Mouse (Mus musculus) T-helper 17 cell (primary cell): Measurements from ENCODE around the gene Arhgap27.
"Not testable (repeated sequence)": the region's sequence is repeated elsewhere in the genome, so short reads cannot be mapped to it uniquely, and the experiment has no call there.

Source experiments
- in situ Hi-C, 2 experiments: fragments of 300-600 bp; cut with MboI, MseI; formaldehyde crosslinking; loops; 1 replicate in 1 of 2; 2 replicates in 1 of 2; pipeline ENCODE4 v1.15.1; 2025; ENCODE audit warnings: high pct_unique_total_duplicates in 2 of 2

Gene Arhgap27

GRCm38 (mm10) chr11:103335561-103335960 is 27.9 kb downstream of the Arhgap27 start:
- in situ Hi-C loops = no loop called here

- in situ Hi-C loops = no loop called here
Measured at GRCm38 (mm10) chr11:103334925-103335324, 28.6 kb downstream of the Arhgap27 start.

GRCm38 (mm10) chr11:103333719-103334398 is 29.6 kb downstream of the Arhgap27 start:
- in situ Hi-C loops = no loop called here

DNA sequence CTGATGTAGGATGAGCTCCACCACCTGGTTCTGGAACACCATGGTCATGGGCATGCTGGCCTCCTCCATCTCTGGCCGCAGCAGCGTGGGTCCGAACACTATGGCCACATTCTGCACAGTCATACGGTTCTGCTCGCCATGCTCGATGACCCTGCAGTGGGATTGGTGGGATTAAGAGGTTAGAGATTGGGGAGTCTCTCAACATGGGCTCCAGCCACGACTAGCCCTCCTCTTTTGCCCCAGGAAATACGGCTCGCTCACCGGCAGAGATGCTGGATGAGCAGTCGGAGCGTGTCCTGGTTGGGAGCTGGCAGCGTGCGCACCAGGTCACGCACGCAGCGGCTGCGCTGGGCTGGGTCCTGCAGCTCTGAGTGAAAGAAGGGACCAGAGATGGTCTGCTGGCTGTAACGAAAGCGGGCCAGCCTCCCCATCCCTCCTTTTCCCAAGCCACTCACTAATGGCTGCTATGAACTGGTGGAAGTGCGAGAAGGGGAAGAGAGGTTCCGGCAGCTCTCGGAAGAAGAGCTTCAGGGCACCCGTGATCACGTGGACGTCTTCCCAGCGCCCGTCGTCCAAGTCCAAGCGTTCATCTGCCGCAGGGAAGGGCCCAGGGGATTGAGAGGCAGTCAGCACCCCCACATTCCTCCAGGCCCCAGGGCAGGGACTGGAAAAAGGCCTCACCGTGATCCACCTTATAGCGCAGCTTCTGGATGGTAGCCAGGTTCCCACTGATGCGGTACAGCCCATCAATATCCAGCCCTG is 30.4 kb downstream of the Arhgap27 start:
- in situ Hi-C loops = no loop called here

DNA sequence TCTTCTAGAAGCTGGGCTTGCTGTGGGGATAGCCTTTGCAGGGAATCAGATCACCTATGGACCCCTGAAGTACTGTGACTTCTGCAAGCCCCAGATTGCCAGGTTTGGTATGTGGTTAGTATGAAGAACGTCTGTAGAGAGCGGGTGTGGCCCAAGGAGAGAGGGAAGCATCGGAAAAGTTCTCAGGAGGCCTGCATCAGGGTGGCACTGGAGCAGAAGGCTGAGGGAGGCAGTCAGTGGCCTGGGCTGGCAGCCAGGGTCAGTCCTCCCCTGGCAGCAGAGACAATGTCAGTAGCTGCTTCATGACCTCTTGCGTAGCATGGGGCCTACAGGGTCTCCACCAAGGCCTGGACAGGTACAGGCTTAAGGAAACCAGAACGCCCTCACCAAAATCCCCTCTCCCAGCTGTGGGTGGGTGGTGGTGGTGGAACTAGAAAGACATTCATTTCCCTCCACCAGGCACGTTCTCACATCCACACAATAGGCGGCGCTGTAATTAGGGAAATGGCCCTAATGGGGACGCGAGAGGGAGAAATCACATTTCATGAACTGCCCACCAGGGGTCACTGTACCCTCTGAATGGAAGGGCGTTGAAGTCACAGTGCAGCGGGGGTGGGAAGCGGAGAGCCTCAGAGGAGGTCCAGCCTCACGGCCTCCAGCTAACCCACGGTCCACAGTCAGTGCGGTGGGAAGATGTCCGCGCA is 31.2 kb downstream of the Arhgap27 start:
- in situ Hi-C loops = no loop called here

- in situ Hi-C loops = no loop called here
Measured at GRCm38 (mm10) chr11:103331502-103332185, 31.8 kb downstream of the Arhgap27 start.

- in situ Hi-C loops = no loop called here
Measured at GRCm38 (mm10) chr11:103330651-103331319, 32.7 kb downstream of the Arhgap27 start.

- in situ Hi-C loops = loop anchor here in 1 of 2 experiments (5.0 kb wide), 3 partner anchors 105 to 225 kb away; partner anchors contain the start of genes Acbd4, Fmnl1 and Plcd3
Measured at GRCm38 (mm10) chr11:103326950-103327349, 36.5 kb downstream of the Arhgap27 start.

DNA sequence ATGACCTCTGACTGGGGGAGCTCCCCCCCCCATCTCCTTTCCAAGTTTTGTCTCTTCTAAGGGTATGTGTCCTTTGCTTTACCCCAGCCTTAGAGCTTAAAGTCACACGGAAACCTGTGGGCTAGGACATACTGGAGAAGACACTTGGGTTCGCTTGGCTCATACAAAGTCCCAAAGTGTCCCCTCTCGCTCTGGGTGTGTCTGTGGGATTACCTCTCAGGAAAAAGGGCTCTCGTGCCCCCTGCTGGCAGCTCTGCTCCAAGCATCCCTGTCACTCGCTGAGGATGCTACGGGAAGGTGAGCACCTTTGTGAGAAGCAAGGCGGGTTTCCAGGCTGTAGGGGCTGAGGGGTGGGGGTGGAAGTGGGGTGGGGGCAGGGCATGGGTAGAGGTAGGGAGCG is 38.3 kb downstream of the Arhgap27 start:
- in situ Hi-C loops = loop anchor here in 1 of 2 experiments (5.0 kb wide), 3 partner anchors 103 to 223 kb away; partner anchors contain the start of genes Acbd4, Fmnl1 and Plcd3

- in situ Hi-C loops = loop anchor here in 1 of 2 experiments (5.0 kb wide), 3 partner anchors 102 to 222 kb away; partner anchors contain the start of genes Acbd4, Fmnl1 and Plcd3
Measured at GRCm38 (mm10) chr11:103324723-103325122, 38.8 kb downstream of the Arhgap27 start.

DNA sequence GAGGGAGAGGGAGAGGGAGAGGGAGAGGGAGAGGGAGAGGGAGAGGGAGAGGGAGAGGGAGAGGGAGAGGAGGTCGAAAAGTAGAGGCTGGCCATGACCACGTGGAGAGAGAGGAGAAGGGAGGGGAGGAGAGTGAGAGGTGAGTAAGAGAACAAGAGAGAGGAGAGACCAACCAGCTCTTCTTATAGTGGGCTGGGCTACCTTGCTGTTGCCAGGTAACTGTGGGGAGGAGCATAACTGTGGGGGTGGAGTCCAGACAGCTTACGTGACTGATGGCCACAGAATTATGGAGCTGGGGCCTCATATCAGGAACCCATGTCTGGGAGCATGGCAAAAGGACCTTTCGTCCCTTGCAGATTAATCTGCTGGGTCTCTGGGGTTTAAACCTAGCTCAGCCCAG is 40.7 kb downstream of the Arhgap27 start:
- in situ Hi-C loops = not testable (repeated sequence)

DNA sequence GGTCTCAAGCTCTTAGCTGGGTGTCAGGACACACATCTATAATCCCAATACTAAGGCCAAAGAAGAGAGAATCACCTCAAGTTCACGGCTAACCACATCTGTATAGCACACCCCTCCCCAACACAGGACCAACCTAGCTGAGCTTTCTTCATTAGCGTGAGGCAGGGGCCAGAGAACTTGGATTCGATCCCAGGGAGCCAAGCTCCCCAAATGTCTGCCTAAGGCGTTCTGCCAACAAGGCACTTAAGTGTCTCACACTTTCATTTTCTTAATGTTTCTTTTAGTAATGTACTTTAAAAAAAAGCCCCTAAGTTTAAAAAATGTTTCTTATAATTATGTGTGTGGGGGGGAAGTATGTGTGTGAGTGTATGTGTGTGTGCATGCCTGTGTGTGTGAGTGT is 42.8 kb downstream of the Arhgap27 start:
- in situ Hi-C loops = no loop called here

- in situ Hi-C loops = no loop called here
Measured at GRCm38 (mm10) chr11:103320196-103320595, 43.3 kb downstream of the Arhgap27 start.

DNA sequence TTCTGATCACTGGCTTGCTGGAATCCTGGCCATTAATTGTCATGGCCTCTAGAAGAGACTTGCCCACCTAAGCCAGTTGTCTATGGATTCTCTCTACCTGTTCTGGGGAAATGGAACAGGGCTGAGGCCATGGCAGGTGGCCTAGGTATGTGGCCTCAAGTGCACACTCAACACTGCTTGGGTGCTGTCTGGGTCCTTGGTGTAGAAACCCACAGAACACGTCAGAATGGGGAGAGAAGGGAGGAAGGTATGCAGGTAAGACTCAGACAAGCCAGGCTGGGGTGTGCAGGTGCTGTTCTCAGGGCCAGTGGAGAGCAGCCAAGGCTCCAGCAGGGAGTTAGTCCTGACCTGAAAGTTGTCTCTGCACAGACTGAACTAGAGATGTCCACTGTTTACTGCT is 45.5 kb downstream of the Arhgap27 start:
- in situ Hi-C loops = loop anchor here in 1 of 2 experiments (5.0 kb wide), 3 partner anchors 41 to 216 kb away; partner anchors contain the start of genes Acbd4 and Plcd3

DNA sequence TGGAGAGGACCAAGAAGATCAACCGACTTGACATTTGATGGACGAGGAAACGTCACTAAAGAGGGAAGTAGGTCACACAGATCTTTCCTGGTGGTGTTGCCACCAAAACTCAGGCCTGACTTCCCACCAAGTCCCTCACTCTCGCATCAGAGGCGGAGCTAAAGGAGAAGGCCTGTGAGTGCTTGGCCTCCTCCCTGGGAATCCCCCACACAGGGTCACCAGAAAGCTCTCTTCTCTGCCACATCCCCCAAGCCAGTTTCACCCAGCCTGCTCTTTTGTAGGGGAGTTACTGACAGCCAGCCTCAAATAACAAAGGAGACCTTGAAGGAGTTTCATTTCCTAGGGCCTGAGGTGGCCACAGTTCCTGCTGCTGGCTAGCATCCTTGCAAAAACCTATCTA is 48.1 kb downstream of the Arhgap27 start:
- in situ Hi-C loops = loop anchor here in 1 of 2 experiments (5.0 kb wide), 3 partner anchors 38 to 213 kb away; partner anchors contain the start of genes Acbd4 and Plcd3

DNA sequence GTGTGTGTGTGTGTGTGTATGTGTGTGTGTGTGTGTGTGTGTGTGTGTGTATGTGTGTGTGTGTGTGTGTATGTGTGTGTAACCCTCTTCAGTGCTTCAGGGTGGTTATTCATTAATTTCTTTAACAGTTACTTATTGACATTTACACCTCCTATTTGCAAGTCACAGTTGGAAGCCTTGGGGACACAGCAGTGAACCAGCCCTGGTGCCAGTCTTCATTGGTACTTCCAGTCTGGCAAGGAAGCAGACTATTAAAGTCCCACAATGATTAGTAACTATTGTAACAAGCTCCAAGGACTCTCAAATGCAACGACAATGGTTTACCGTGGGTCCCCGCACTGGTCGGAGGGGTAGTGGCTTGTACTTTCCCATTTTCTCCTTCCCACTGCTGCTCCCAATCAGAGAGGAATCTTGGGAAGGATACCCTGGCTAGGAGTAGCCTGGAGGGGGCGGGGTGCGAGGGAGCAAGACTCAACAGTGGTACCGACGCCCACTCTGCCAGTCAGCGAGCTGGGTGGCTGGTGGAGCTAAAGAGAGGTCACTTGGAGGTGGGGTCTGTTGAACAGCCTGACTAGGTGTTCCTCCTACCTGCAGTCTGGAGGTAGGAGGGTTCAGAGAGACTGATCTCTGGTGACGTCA is 48.6 kb downstream of the Arhgap27 start:
- in situ Hi-C loops = loop anchor here in 1 of 2 experiments (5.0 kb wide), 3 partner anchors 38 to 213 kb away; partner anchors contain the start of genes Acbd4 and Plcd3

DNA sequence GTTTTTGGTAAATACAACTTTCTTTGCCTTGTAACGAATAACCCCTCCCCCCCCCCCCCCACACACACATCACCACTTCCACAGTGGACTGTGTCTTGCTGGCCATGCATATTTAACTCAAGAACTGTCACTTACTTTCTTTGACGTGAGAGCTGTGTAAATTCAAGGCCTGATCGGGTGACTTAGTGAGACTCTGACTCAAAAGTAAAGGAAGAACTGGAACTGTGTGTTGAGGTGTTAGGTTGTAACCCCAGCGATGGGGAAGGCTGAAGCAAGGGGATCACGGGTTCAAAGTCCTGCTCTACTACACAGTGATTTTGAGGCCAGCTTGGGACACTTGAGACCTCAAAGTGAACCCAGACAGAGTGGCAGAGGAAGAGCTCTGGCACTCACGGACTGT is 50.0 kb downstream of the Arhgap27 start:
- in situ Hi-C loops = no loop called here

- in situ Hi-C loops = no loop called here
Measured at GRCm38 (mm10) chr11:103312655-103313255, 50.7 kb downstream of the Arhgap27 start.

DNA sequence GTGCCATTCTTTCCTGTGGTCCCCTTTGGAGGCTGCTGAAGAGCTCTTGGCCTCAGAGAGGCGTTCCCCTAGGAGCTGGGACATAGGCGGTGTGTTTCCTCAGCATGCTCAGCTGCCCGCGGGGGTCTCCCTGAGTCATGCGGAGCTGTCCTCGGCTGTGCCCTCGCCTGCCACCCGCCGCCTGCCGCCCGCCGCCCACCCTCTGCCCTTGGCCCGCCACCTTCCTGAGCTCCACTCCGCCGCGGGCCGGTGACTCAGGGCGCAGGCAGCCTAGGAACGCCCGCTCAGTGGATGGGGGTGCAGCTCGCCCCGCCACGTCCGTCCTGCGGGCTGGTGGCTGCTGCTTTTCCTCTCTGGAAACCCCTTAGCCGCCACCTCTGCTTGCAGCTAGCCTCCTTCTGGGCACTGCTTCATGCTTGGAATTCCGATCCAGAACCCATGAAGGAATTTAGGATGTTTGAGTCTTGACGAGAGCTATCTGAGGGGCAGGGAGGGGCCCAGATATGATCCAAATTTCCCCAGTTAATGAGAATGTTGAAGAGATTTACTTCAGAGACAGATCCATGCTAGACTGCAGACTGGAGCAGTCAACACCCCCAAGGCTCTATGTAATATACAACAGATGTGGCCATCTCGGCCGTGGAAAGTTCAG is 51.4 kb downstream of the Arhgap27 start:
- in situ Hi-C loops = no loop called here
